Mouse (Mus musculus) limb, embryonic 11.5 days (tissue): ENCODE measurements at regions not wholly inside any gene's neighbourhood (a gene's known extent, or its start where the extent isn't known, plus 50 kb on each side); places are given as distances from the start of the nearest gene placed in this dataset.

Source experiments
- ATAC-seq: fragments of 200-750 bp; cut with Nextera tagmentation; 2 replicates; pipeline ENCODE4 v1.8.0; 2017; ENCODE audit warnings: low read depth; ENCODE audit not compliant: insufficient number of reproducible peaks, low FRiP score, low TSS enrichment
- DNase-seq: peaks from one replicate; pipeline ENCODE4 v3.0.0-alpha.2; 2015; ENCODE audit warnings: low spot score
- H3K27ac ChIP-seq: fragments of 300-500 bp; sonication (generic); replicated peaks from 2 replicates; pipeline ENCODE4 v1.5.1; 2014; ENCODE audit warnings: low read depth, mild to moderate bottlenecking, low read length
- H3K27me3 ChIP-seq: fragments of 300-500 bp; sonication (generic); 2 replicates; pipeline ENCODE4 v1.6.1; 2014; ENCODE audit warnings: mild to moderate bottlenecking, low read length, mixed read lengths; ENCODE audit not compliant: control insufficient read depth, insufficient read depth
- H3K36me3 ChIP-seq: fragments of 300-500 bp; sonication (generic); 2 replicates; pipeline ENCODE4 v1.6.1; 2014; ENCODE audit warnings: mild to moderate bottlenecking, low read length, moderate library complexity, mixed read lengths; ENCODE audit not compliant: control insufficient read depth, insufficient read depth
- H3K4me1 ChIP-seq: fragments of 300-500 bp; sonication (generic); 2 replicates; pipeline ENCODE4 v1.6.1; 2014; ENCODE audit warnings: low read length, mixed read lengths; ENCODE audit not compliant: control insufficient read depth, insufficient read depth
- H3K4me2 ChIP-seq: fragments of 300-500 bp; sonication (generic); 2 replicates; pipeline ENCODE4 v1.6.1; 2014; ENCODE audit warnings: low read depth, mild to moderate bottlenecking, moderate library complexity; ENCODE audit not compliant: severe bottlenecking
- H3K4me3 ChIP-seq: fragments of 300-500 bp; sonication (generic); 2 replicates; pipeline ENCODE4 v1.5.1; 2014; ENCODE audit warnings: low read depth, low read length
- H3K9ac ChIP-seq: fragments of 300-500 bp; sonication (generic); 2 replicates; pipeline ENCODE4 v1.6.1; 2014; ENCODE audit warnings: mild to moderate bottlenecking, low read length
- H3K9me3 ChIP-seq: fragments of 300-500 bp; sonication (generic); 2 replicates; pipeline ENCODE4 v1.6.1; 2016; ENCODE audit warnings: low read length; ENCODE audit not compliant: control insufficient read depth
- WGBS: fragments of 180-500 bp; shearing (Covaris S2); extraction: QIAGEN DNeasy Blood & Tissue Kit; methylation state at CpG from one replicate; pipeline ENCODE4 v1.1.7; 2014; 5-methylcytosine and 5-hydroxymethylcytosine counted together

- Histone ChIP-seq H3K27me3 (no peaks in the 10 kb centered on the region), H3K9ac (no peak overlapping the region), H3K9me3 (no peaks in the 10 kb centered on the region), H3K4me2 (no peak overlapping the region), H3K27ac (no peak overlapping the region), H3K36me3 (no peaks in the 10 kb centered on the region), H3K4me3 (no peak overlapping the region), H3K4me1 (no peaks in the 10 kb centered on the region)
- DNase-seq (no peak), ATAC-seq (no peak)
- WGBS = 85% methylated on average over 5 of the region's 5 CpGs
Observed at GRCm38 (mm10) chr10:37473086-37473485, 334.4 kb upstream of the Marcks start.

GRCm38 (mm10) chr10:37457384-37457783 is 318.7 kb upstream of the Marcks start:
- H3K9me3 ChIP-seq = no peaks in the 10 kb centered on the region
- no peaks in the 10 kb centered on the region for H3K27me3 ChIP-seq
- no peak for DNase-seq
- H3K4me2 ChIP-seq = no peak overlapping the region
- H3K27ac ChIP-seq = no peak overlapping the region
- H3K4me3 ChIP-seq = no peak overlapping the region
- H3K9ac ChIP-seq = no peak overlapping the region
- no peaks in the 10 kb centered on the region for H3K4me1 ChIP-seq
- no peak for ATAC-seq
- WGBS = 98% methylated on average over 2 of the region's 2 CpGs
- no peaks in the 10 kb centered on the region for H3K36me3 ChIP-seq

- 82% methylated on average over 2 of the region's 2 CpGs for WGBS
- no peak overlapping the region for H3K27ac ChIP-seq
Observed at GRCm38 (mm10) chr10:37449894-37450293, 311.2 kb upstream of the Marcks start.

GRCm38 (mm10) chr10:37447333-37448204 is 308.8 kb upstream of the Marcks start:
- WGBS = 84% methylated on average over 4 of the region's 4 CpGs
- Histone ChIP-seq H3K9me3 (no peaks in the 10 kb centered on the region), H3K4me2 (no peak overlapping the region), H3K27me3 (no peaks in the 10 kb centered on the region), H3K9ac (no peak overlapping the region), H3K4me1 (no peaks in the 10 kb centered on the region), H3K4me3 (no peak overlapping the region), H3K27ac (no peak overlapping the region), H3K36me3 (no peaks in the 10 kb centered on the region)
- ATAC-seq (no peak), DNase-seq (no peak)

More at GRCm38 (mm10) chr10:37449894-37450293, 311.2 kb upstream of the Marcks start:
- ATAC-seq (no peak), DNase-seq (no peak)
- no peaks in the 10 kb centered on the region for H3K9me3 ChIP-seq
- no peak overlapping the region for H3K4me2 ChIP-seq
- no peak overlapping the region for H3K9ac ChIP-seq
- H3K36me3 ChIP-seq = no peaks in the 10 kb centered on the region
- H3K4me3 ChIP-seq = no peak overlapping the region
- no peaks in the 10 kb centered on the region for H3K4me1 ChIP-seq
- no peaks in the 10 kb centered on the region for H3K27me3 ChIP-seq

- ATAC-seq = no peak
- 63% methylated on average over 4 of the region's 4 CpGs for WGBS
- Histone ChIP-seq H3K27me3 (no peaks in the 10 kb centered on the region), H3K4me2 (no peak overlapping the region), H3K9ac (no peak overlapping the region), H3K4me3 (no peak overlapping the region), H3K4me1 (no peaks in the 10 kb centered on the region), H3K9me3 (no peaks in the 10 kb centered on the region), H3K27ac (no peak overlapping the region), H3K36me3 (no peaks in the 10 kb centered on the region)
- DNase-seq = no peak
Observed at GRCm38 (mm10) chr10:37439863-37440613, 301.3 kb upstream of the Marcks start.

GRCm38 (mm10) chr10:37438312-37438711 is 299.6 kb upstream of the Marcks start:
- H3K9me3 ChIP-seq = no peaks in the 10 kb centered on the region
- H3K4me1 ChIP-seq = no peaks in the 10 kb centered on the region
- no peak for DNase-seq

GRCm38 (mm10) chr10:37436849-37437248 is 298.1 kb upstream of the Marcks start:
- ATAC-seq (no peak), DNase-seq (no peak)
- no peaks in the 10 kb centered on the region for H3K36me3 ChIP-seq
- no peak overlapping the region for H3K4me3 ChIP-seq
- H3K27me3 ChIP-seq = no peaks in the 10 kb centered on the region
- no peak overlapping the region for H3K9ac ChIP-seq
- H3K4me1 ChIP-seq = no peaks in the 10 kb centered on the region
- H3K4me2 ChIP-seq = no peak overlapping the region
- no peaks in the 10 kb centered on the region for H3K9me3 ChIP-seq
- no peak overlapping the region for H3K27ac ChIP-seq

More at GRCm38 (mm10) chr10:37438312-37438711, 299.6 kb upstream of the Marcks start:
- Histone ChIP-seq H3K4me3 (no peak overlapping the region), H3K27me3 (no peaks in the 10 kb centered on the region), H3K36me3 (no peaks in the 10 kb centered on the region), H3K4me2 (no peak overlapping the region), H3K27ac (no peak overlapping the region), H3K9ac (no peak overlapping the region)
- WGBS = 89% methylated on average over 3 of the region's 3 CpGs
- ATAC-seq = no peak

- no peak overlapping the region for H3K9ac ChIP-seq
- ATAC-seq (no peak), DNase-seq (no peak)
- H3K27me3 ChIP-seq = no peaks in the 10 kb centered on the region
- H3K9me3 ChIP-seq = no peaks in the 10 kb centered on the region
- H3K36me3 ChIP-seq = no peaks in the 10 kb centered on the region
- 58% methylated on average over 5 of the region's 5 CpGs for WGBS
- H3K4me2 ChIP-seq = no peak overlapping the region
- H3K27ac ChIP-seq = no peak overlapping the region
- no peak overlapping the region for H3K4me3 ChIP-seq
- no peaks in the 10 kb centered on the region for H3K4me1 ChIP-seq
Observed at GRCm38 (mm10) chr10:37434229-37434628, 295.5 kb upstream of the Marcks start.
